Mouse (Mus musculus): ENCODE results near the gene Tfap4. TPM values are rescaled to one million over a fixed set of nuclear protein-coding genes. Genes with fewer than 3 reads are reported as not detected.

Gene Tfap4
- polyA plus RNA-seq, 1 experiment from 2014 or later, result 15.5 TPM

DNA sequence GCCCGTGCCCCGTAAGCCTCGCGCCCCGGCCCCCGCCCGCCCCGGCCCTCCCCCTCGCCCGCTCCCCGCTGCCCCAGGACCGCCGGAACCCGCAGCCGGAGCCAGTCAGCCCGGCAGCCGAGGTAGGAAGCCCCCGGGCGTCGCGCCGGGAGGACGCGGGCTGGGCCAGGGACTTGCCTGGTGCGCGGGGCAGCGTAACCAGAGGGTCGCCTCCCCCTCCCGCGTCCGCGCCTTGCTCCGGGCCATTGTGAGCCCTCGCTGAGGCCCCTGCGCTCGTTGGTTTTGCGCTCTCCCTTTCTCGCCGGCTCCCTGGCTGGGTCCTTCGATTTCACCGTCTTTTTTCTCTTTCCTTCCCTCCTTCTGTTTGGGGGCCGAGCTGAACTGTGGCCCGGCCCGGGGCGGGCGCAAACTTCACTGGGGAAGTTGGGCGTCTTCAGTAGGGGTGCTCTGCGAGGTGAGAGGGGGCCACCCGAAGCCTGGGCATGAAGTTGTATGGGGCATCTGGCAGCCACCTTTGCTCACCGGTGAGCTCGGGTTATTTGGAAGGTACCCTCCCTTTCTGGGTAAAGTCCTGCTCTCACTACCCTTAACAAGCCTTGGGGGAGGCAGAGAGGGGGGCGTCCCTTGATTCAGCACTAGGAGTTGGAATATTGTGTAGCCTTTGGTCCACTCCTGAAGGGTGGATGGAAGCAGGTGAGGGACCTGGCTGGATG is 35.3 kb upstream of the Tfap4 start:
- under 1% methylated on average over 34 of the region's 52 CpGs for WGBS

DNA sequence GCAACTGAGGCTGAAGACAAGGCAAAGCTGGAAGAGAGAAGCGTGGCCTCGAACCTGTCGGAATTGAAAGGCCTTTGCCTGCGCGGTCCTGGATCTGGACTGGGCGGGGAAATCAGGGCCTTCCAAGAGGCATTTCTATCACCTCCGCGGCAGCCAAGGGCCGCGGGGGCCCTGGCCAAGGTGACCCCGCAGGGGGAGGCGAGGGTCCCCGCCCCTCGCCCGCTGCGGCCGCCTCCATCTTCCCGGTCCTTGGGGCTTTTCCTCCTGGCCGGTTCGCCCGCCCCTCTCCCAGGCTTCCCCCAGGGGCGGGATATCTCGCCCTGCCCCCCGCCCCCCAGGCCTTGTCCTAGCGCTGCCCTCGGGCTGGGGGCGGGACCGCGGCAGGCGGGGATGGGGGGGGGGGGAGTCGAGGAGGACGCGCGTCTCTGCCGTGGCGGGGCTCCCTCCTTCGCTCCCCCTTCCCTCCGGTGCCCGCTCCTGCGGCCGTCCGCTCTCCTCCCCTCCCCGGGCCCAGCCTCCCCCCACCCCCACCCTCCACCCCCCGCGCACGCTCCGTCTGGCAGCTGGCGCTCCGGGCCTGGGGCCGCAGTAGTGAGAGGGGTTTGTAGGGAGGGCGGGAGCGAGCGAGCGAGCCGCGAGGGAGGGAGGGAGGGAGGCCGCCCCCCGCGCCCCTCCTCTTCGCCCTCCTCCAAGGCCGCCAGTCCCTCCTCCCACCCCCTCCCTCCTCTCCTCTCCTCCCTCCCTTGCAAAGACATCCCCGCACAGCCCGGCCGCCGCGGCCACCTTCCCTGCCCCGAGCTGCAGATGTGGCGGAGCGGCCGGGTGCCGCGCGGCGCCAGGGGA is 34.5 kb upstream of the Tfap4 start, which contains the start of gene Glis2:
Glis2 (plus strand) TSS at position 743 of the 843 bp plus-strand sequence.
- Histone ChIP-seq H3K27ac (ENCODE audit: low read length) (peak within 1 kb of the TSS; percentile 93), H3K9ac (ENCODE audit: low read length) (peak within 1 kb of the TSS; percentile 93), H3K9me3 (ENCODE audit: control insufficient read depth, low read length) (no peaks in the 10 kb centered on the region), H3K27me3 (ENCODE audit: control insufficient read depth, insufficient read depth, low read depth, low read length) (no peaks in the 10 kb centered on the region), H3K4me2 (ENCODE audit: low read depth, low read length) (peak within 1 kb of the TSS; percentile 91), H3K36me3 (ENCODE audit: control insufficient read depth, insufficient read depth, low read length) (peaks cover 6% of the 10 kb centered on the region), H3K4me3 (ENCODE audit: low read length) (peak within 1 kb of the TSS; percentile 90), H3K4me1 (replicated peaks; ENCODE audit: control insufficient read depth, insufficient read depth, low read length) (peaks cover 55% of the 10 kb centered on the region)
- 3% methylated on average over 13 of the region's 74 CpGs for WGBS
- peak; percentile 89 for ATAC-seq (ENCODE audit: low read depth)

More for the DNA sequence above, 35.3 kb upstream of the Tfap4 start:
- peaks cover 56% of the 10 kb centered on the region for H3K4me1 ChIP-seq (replicated peaks; ENCODE audit: control insufficient read depth, insufficient read depth, low read length)
- peak overlapping the region; percentile 90 for H3K4me3 ChIP-seq (ENCODE audit: low read length)
- H3K27ac ChIP-seq (ENCODE audit: low read length), result peak overlapping the region; percentile 93
- H3K4me2 ChIP-seq (ENCODE audit: low read depth, low read length), result peak overlapping the region; percentile 91
- peaks cover 6% of the 10 kb centered on the region for H3K36me3 ChIP-seq (ENCODE audit: control insufficient read depth, insufficient read depth, low read length)
- ATAC-seq (ENCODE audit: low read depth), result peak; percentile 32
- no peaks in the 10 kb centered on the region for H3K27me3 ChIP-seq (ENCODE audit: control insufficient read depth, insufficient read depth, low read depth, low read length)
- peak overlapping the region; percentile 93 for H3K9ac ChIP-seq (ENCODE audit: low read length)
- no peaks in the 10 kb centered on the region for H3K9me3 ChIP-seq (ENCODE audit: control insufficient read depth, low read length)

DNA sequence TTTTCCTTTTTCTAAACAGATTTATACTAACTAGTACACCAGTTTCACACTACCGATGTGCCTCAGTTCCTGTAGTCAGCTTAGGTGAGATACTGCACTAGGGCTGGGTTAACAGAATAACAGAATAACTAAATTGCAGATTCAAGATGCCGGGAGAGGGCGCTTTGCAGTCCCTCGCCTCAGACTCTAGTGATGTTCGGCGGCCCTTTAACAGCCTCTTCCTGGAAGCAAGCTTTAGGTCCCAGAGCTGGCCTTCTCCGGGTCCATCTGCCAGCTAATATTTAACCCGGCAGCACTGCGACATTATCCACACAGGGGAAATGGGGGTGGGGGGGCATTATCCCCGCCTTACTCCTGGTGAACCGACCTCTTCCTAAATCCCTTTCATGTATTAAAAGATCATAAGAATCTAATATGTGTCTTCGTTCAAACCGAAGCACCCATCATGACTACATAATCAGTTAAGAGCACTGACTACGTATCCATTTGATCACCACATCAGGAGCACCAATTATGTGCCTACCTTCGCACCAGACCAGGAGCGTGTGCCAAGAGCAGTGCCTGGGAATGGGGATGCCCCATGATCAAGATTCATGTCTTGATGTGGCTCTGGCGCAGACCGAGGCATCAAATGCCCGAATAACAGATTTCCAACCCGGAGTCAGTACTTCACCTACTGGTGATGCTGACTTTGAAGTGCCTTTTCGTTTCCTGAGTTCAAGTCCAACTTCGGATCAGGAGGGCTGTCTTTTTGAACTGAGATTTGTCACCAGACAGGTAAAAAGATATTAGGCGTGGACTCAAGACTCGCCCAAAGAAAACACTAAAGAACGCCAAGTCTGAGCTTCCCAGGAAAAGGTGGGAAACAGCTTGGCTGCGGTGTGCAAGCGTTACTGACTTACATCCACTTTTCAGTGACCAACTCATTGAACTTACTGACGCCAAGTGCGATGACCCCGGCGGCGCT is 33.5 kb upstream of the Tfap4 start:
- no peak for ATAC-seq (ENCODE audit: low read depth)
- peak overlapping the region; percentile 91 for H3K4me2 ChIP-seq (ENCODE audit: low read depth, low read length)
- H3K4me3 ChIP-seq (ENCODE audit: low read length), result peak overlapping the region; percentile 90
- H3K9ac ChIP-seq (ENCODE audit: low read length), result peak overlapping the region; percentile 93
- no peaks in the 10 kb centered on the region for H3K9me3 ChIP-seq (ENCODE audit: control insufficient read depth, low read length)
- 13% methylated on average over 32 of the region's 32 CpGs for WGBS
- H3K4me1 ChIP-seq (replicated peaks; ENCODE audit: control insufficient read depth, insufficient read depth, low read length), result peaks cover 45% of the 10 kb centered on the region
- no peaks in the 10 kb centered on the region for H3K27me3 ChIP-seq (ENCODE audit: control insufficient read depth, insufficient read depth, low read depth, low read length)
- H3K27ac ChIP-seq (ENCODE audit: low read length), result peak overlapping the region; percentile 93
- H3K36me3 ChIP-seq (ENCODE audit: control insufficient read depth, insufficient read depth, low read length), result peaks cover 6% of the 10 kb centered on the region

DNA sequence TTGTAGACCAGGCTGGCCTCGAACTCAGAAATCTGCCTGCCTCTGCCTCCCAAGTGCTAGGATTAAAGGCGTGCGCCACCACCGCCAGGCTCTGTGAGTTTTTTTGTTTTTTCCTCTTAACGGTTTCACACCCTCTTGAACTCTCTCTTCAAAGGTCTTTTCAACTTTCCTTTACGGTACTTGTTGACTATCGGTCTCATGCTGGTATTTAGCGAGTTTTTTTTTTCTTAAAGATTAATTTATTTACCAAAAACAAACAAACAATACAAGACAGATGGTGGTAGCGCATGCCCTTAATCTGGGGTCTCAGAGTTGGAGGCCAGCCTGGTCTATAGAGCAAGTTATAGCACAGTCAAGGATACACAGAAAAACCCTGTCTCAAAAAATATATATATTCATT is 30.6 kb upstream of the Tfap4 start:
- no peak for ATAC-seq (ENCODE audit: low read depth)
- H3K27ac ChIP-seq (ENCODE audit: low read length), result no peak overlapping the region
- peaks cover 34% of the 10 kb centered on the region for H3K4me1 ChIP-seq (replicated peaks; ENCODE audit: control insufficient read depth, insufficient read depth, low read length)
- peaks cover 6% of the 10 kb centered on the region for H3K36me3 ChIP-seq (ENCODE audit: control insufficient read depth, insufficient read depth, low read length)
- no peak overlapping the region for H3K9ac ChIP-seq (ENCODE audit: low read length)
- 88% methylated on average over 9 of the region's 9 CpGs for WGBS
- H3K4me2 ChIP-seq (ENCODE audit: low read depth, low read length), result no peak overlapping the region
- H3K27me3 ChIP-seq (ENCODE audit: control insufficient read depth, insufficient read depth, low read depth, low read length), result no peaks in the 10 kb centered on the region
- H3K4me3 ChIP-seq (ENCODE audit: low read length), result no peak overlapping the region
- no peaks in the 10 kb centered on the region for H3K9me3 ChIP-seq (ENCODE audit: control insufficient read depth, low read length)

DNA sequence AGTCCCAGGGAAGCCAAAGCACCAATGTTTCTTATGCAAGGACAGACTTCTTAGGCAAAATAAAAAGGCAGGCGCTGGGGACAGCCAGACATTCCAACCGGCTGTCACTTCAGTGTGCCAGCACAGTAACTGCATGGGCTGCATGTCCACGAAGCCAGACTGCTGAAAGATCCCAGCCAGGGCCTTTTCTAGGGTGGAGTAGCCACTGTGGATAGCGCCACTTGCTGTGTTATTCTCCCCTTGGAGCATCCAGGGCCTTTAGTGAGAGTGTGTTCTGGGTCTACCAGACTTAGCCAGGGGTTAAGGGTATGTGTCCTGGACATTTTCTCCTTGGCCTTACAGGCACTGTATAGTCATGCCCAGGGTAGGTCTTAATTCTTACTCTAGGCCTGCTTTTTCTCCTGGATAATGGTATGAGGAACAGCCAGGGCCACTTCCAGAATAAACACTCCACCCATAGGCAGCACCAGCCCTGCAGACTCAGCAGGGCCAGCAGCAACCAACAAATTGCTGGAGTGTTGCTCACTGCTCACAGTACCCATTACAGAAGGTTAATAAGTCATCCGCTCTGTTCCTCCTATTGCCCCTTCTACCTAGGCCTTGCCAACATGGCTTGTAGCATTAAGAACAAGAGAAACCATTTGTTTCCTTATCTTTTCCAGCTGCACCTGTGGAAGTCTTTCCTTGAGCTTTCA is 28.0 kb upstream of the Tfap4 start:
- peak overlapping the region; percentile 67 for H3K9ac ChIP-seq (ENCODE audit: low read length)
- peaks cover 25% of the 10 kb centered on the region for H3K4me1 ChIP-seq (replicated peaks; ENCODE audit: control insufficient read depth, insufficient read depth, low read length)
- H3K4me3 ChIP-seq (ENCODE audit: low read length), result no peak overlapping the region
- H3K27me3 ChIP-seq (ENCODE audit: control insufficient read depth, insufficient read depth, low read depth, low read length), result no peaks in the 10 kb centered on the region
- ATAC-seq (ENCODE audit: low read depth), result no peak
- 37% methylated on average over 5 of the region's 5 CpGs for WGBS
- H3K36me3 ChIP-seq (ENCODE audit: control insufficient read depth, insufficient read depth, low read length), result peaks cover 6% of the 10 kb centered on the region
- H3K27ac ChIP-seq (ENCODE audit: low read length), result peak overlapping the region; percentile 98
- H3K4me2 ChIP-seq (ENCODE audit: low read depth, low read length), result peak overlapping the region; percentile 48; the same call in 1 of the 2 replicates
- H3K9me3 ChIP-seq (ENCODE audit: control insufficient read depth, low read length), result no peaks in the 10 kb centered on the region

DNA sequence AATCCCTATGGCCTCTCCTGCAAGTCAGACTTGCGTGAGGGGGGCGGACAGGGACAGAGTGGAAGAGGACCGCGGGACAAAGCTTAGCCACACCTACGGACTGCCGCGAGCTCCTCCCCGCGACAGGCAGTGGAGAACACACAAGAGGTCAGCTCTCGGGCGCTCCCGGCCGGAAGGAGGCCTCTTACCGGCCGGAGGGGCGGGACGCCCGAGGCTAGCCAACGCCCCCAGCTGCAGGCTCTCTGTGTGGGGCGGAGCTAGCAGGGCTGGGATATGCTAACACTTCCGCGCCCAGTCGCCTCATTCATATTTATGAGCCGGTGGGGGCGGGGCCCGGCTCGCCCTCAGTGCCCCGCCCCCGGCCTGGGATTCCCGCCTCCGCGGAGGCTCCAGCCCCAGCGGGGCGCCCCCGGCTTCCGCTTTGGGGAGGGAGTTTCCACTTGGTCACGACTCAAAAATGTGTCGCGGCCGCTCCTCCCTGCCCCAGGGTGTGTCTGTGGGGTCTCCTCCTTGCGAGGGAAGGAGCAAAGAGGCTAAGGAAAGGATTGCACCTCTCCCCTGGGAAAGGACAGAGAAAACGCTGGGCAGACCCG is 27.0 kb upstream of the Tfap4 start:
- WGBS, result under 1% methylated on average over 40 of the region's 43 CpGs
- no peaks in the 10 kb centered on the region for H3K27me3 ChIP-seq (ENCODE audit: control insufficient read depth, insufficient read depth, low read depth, low read length)
- peak overlapping the region; percentile 47 for H3K4me3 ChIP-seq (ENCODE audit: low read length)
- peaks cover 17% of the 10 kb centered on the region for H3K4me1 ChIP-seq (replicated peaks; ENCODE audit: control insufficient read depth, insufficient read depth, low read length)
- peak overlapping the region; percentile 48 for H3K4me2 ChIP-seq (ENCODE audit: low read depth, low read length)
- no peaks in the 10 kb centered on the region for H3K9me3 ChIP-seq (ENCODE audit: control insufficient read depth, low read length)
- peaks cover 6% of the 10 kb centered on the region for H3K36me3 ChIP-seq (ENCODE audit: control insufficient read depth, insufficient read depth, low read length)
- peak overlapping the region; percentile 98 for H3K27ac ChIP-seq (ENCODE audit: low read length)
- ATAC-seq (ENCODE audit: low read depth), result peak; percentile 99
- peak overlapping the region; percentile 67 for H3K9ac ChIP-seq (ENCODE audit: low read length)

DNA sequence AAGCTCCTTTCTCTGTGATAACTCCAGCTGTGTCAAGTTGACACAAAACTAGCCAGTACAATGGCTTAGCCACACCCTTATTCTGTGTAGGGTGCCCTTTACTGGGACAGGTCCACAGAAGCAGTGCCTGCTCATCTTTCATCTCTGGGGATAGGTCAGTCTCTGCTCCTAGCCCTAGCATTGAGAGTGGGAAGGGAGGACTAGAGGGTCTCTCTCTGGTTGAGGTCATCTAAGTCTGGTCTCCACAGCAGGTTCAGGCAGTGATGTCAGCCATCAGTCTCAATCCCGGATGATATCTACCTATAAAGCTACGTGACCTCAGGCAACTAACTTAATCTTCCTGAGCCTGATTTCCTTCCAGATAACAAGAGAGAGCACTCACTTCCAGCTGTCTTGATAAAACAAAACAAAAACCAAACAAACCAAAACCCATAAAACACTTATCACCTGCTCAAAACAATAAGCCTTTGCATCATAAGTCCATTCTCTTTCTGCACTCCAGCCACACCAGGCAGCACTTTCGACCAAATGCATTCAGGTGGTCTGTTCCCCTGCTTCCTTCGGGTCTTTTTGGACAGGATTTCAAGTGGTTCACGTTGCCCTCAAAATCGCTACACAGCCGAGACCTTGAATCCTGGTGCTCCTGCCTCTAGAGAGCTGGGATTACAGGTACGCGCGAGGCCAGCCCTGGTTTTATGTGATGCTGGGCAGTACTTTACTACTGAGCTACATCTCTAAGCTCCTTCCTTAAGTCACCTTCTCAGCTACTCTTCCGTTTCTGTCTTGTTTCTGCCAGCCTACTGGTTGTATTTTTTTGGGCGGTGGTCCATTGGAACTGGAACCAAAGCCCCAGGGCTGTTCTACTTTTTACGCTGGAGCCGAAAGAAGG is 26.2 kb upstream of the Tfap4 start:
- WGBS, result 5% methylated on average over 14 of the region's 14 CpGs

More for the DNA sequence above, 26.2 kb upstream of the Tfap4 start:
- Histone ChIP-seq H3K4me2 (ENCODE audit: low read depth, low read length) (peak overlapping the region; percentile 48), H3K4me3 (ENCODE audit: low read length) (peak overlapping the region; percentile 47), H3K27ac (ENCODE audit: low read length) (peak overlapping the region; percentile 98), H3K9me3 (ENCODE audit: control insufficient read depth, low read length) (no peaks in the 10 kb centered on the region), H3K27me3 (ENCODE audit: control insufficient read depth, insufficient read depth, low read depth, low read length) (no peaks in the 10 kb centered on the region), H3K4me1 (replicated peaks; ENCODE audit: control insufficient read depth, insufficient read depth, low read length) (peaks cover 17% of the 10 kb centered on the region), H3K9ac (ENCODE audit: low read length) (peak overlapping the region; percentile 52), H3K36me3 (ENCODE audit: control insufficient read depth, insufficient read depth, low read length) (peaks cover 5% of the 10 kb centered on the region)
- peak; percentile 19 for ATAC-seq (ENCODE audit: low read depth)
